Mouse (Mus musculus): ENCODE results near the gene Rplp0. TPM values are rescaled to one million over a fixed set of nuclear protein-coding genes. Genes with fewer than 3 reads are reported as not detected.
A peak's percentile ranks its signal among the peaks of the same experiment; 100 is the strongest.
"Not testable (repeated sequence)": the region's sequence is repeated elsewhere in the genome, so short reads cannot be mapped to it uniquely, and the experiment has no call there.

Rplp0 gene
- polyA plus RNA-seq, 2 experiments from 2014 or later, result 4,123 to 4,128 TPM

- no peak for ATAC-seq
Measured at GRCm38 (mm10) chr5:115551386-115551785, 7.9 kb upstream of the Rplp0 start.

DNA sequence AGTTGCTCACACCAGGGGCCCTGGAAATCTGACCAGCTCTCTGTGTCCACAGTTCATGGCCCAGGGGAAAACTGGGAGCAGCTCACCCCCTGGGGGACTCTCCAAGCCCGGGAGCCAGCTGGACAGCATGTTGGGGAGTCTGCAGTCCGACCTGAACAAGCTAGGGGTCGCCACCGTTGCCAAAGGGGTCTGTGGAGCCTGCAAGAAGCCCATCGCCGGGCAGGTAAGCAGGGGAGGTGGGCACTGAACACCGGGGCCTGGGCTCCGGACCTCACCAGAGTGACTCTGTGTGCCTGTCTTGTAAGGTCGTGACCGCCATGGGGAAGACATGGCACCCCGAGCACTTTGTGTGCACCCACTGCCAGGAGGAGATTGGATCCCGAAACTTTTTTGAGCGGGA is 7.5 kb upstream of the Rplp0 start:
- no peak for ATAC-seq

GRCm38 (mm10) chr5:115553801-115554420 is 5.4 kb upstream of the Rplp0 start:
- no peak for ATAC-seq

DNA sequence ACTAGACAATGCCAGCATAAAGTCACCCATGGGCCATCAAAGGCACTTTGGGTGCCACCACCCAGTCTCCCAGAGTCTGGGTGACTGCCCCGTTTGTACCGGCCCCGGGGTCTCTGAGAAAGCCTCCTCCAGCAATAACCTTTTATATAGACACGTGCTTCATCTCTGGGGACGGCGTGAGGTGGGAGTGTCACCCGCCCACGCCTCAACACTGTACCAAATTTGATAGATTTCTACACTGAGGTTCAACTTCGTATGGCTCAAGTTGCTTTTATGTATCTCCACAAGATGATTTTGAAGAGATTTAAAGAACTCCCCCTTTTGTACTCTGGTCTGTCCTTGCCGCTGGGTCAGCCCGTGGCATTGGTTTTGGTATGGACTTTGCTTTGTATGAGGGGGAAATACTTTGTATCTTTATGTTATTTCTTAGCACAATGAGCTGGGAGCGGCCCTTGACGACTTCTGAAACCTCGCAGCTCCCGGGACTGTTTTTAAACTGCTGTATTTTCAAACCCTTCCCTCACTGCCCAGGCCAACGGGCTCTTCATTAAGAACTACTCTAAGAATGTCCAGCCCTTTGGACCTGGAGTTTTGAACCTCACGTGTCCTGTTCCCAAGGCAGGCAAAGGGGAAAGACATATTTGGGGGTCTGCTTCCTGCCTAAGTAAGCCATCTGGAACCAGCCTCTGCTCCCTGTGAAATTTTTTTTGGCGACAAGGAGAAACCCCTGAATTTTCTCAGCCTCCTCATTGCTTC is 4.6 kb upstream of the Rplp0 start:
- ATAC-seq, result no peak

GRCm38 (mm10) chr5:115556217-115556616 is 3.0 kb upstream of the Rplp0 start:
- ATAC-seq, result no peak

DNA sequence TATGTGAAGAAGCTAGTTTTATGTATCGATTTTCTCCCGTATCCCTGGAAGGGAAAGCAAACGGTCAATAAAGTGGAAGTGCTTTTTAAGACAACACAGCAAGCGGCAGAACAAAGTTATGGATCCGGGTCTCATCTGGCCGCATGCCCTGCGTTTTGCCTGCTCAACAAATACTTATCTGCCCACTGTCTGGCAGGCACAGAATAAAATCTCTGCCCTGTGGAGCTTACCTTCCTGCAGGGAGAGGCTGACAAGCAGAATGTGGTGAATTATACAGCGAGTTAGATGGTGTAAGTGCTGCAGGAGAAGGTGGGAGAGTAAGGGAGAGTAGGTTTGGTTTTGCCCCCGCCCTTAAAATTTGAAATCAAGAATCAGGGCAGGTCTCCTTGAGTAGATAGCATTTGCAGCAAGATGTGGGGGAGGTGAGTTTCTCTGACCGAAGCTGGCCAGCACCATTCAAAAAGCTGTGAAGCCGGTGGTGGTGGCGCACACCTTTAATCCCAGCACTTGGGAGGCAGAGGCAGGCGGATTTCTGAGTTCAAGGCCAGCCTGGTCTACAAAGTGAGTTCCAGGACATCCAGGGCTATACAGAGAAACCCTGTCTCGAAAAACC is 979 bp upstream of the Rplp0 start:
- no peak for ATAC-seq

GRCm38 (mm10) chr5:115560336-115560905 is 1.2 kb downstream of the Rplp0 start:
- ATAC-seq, result no peak

DNA sequence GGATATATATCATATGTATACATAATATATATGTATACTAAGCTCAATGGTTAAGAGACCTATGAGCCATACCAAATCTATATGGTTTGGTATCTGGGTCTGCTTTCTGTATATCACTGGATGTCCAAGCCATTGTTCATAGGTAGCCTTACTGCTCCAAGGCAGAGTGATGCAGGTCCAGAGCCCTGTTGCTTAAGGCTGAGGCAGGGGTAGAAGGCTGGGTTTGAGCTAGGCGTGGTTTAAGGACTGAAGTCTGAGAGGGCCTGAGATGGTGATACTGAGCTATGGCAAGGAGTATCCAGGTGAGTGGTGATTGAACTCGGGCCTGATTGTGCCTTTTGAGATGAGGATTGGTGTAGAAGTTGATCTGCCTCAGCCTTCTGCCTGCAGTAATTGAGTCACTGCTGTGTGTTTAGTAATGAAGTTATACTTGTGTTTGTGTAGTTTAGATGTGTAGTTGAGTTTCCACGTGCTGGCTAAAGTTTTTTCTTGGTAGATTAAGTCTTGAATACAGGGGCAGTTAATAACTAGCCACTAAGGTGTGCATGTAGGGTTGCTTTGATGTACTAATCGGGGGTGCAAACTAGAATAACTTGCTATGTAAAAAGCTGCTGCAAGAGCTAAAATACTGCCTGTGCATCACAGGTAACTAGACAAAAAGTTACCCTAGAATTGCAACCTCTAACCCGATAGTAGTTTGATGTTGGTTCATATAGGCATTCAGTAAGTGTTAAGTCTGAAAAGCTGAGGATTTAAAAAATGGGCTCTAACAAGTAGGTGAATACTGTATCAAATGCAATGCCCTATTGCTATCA is 4.7 kb downstream of the Rplp0 start:
- no peak for ATAC-seq

DNA sequence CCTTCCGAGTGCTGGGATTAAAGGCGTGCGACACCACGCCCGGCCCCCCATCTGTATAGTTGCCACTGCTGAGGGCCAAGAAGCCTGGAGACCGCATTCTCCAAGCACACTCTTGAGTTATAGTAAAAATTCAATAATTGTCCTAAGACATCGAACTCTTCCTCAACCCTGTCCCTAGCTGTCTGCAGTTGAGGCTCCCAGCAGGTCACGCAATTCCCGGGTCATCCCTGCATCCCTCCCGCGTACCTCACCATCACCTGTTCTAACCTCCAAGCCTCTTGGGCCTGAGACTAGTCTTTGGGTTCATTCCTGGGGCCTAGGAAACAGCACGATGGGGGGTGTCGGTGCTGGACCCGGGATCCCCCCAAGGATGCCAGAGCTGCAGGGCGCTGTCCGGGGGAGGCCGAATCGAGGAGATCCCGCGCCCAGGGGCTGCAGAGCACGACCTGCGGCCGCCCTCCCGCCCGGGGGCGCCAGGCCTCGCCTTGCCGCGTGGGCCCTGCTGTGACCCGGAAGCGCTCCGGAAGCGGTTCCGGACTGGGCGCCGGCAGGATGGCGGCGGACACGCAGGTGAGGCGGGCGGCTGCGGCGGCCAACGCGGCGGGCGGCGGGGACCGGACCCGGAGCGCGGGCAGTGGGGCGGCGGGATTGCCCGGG is 5.6 kb downstream of the Rplp0 start, which contains the start of gene Gcn1l1:
Gene Gcn1l1 (plus strand): TSS at position 518 of the 657 bp plus-strand sequence.
- ATAC-seq, result peak; percentile 90

- peak; percentile 30 for ATAC-seq
Measured at GRCm38 (mm10) chr5:115565403-115565802, 6.1 kb downstream of the Rplp0 start.

DNA sequence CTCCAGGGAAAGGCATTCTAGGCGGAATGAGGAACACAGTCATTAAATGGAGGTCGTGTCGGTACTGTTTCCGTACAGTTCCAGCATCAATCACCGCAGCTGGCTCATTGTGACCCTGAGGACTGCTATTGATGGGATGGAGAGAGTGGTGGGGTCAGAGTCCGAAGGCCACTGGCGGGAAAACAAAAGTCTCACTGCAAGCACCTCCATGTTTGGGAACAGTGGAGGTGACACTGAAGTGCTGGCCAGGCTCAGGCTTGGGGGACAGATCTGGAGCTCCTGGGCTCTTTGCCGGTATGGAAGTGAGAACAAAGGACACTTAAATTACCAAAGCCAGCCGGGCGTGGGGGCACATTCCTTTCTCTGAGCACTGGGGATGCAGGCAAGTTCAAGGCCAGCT is 9.4 kb downstream of the Rplp0 start:
- no peak for ATAC-seq

- no peak for ATAC-seq
Measured at GRCm38 (mm10) chr5:115569308-115569707, 10.0 kb downstream of the Rplp0 start.

- no peak for ATAC-seq
Measured at GRCm38 (mm10) chr5:115569721-115570120, 10.5 kb downstream of the Rplp0 start.

- no peak for ATAC-seq
Measured at GRCm38 (mm10) chr5:115571086-115571485, 11.8 kb downstream of the Rplp0 start.

GRCm38 (mm10) chr5:115572679-115573535 is 13.6 kb downstream of the Rplp0 start:
- ATAC-seq, result no peak

DNA sequence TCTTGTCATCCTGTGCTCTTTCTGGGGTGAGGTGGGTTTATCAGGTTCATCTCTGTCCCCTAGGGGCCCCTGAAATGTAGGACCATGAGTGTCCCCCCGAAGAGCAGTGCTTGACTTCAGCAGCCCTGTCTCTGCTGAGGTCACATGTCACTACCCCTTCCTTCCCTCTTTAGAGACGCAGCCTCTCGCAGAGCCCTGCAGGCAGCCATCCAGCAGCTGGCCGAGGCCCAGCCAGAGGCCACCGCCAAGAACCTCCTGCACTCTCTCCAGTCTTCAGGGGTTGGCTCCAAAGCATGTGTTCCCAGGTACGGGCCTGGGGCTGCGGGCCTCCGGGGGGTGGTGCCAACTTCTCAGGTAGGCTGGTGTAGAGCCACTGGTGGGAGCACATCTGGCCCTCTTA is 15.7 kb downstream of the Rplp0 start:
- no peak for ATAC-seq

DNA sequence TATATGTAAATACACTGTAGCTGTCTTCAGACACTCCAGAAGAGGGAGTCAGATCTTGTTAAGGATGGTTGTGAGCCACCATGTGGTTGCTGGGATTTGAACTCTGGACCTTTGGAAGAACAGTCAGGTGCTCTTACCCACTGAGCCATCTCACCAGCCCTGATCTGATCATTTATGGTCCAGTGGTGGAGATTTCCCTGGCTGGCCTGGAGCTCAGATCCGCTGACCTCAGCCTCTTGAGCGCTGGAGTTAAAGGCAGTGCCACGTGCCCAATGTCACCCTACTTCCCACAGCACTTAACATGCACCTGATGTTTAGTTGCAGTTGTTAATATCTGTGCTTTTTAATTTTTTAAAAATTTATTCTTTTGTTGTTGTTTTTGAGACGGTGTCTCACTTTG is 18.4 kb downstream of the Rplp0 start:
- ATAC-seq, result not testable (repeated sequence)

GRCm38 (mm10) chr5:115578922-115579321 is 19.7 kb downstream of the Rplp0 start:
- no peak for ATAC-seq

- no peak for ATAC-seq
Measured at GRCm38 (mm10) chr5:115579363-115579762, 20.1 kb downstream of the Rplp0 start.

DNA sequence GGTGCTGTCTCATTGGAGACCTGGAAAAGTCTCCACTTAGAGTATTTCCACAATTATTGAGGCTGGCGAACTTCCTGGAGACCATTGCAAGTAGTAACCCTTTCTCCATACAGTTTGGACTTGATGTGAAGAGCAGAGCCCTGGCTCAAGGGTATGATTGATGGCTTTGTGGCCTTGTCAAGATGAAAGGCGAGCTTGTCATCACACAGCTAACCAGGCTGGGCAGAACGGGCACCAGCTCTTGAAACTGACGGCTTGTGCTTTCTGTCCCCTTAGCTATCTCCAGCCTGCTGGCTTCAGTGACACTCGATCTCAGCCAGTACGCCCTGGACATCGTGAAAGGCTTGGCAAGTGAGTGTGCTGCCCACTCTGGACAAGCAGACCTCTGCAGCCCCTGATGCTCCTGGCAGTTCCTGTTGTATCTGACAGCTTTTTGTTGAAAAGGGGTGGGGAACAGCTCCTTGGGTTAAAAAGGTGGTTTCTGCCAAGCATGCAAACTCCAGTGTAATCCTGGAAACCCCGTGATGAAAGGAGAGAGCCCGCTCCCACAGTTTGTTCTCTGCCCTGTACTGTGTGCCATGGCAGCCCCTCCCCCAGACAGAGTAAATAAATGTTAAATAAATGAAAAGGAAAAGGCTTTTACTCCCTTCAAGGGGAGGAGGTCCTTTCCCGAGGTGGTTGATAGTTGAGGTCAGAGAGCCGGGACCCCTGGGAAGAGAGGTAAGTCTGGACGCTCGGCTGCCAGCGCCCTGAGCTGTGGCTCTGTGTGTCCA is 21.1 kb downstream of the Rplp0 start:
- no peak for ATAC-seq
